Mouse (Mus musculus): Measurements from ENCODE around the gene Znfx1.

DNA sequence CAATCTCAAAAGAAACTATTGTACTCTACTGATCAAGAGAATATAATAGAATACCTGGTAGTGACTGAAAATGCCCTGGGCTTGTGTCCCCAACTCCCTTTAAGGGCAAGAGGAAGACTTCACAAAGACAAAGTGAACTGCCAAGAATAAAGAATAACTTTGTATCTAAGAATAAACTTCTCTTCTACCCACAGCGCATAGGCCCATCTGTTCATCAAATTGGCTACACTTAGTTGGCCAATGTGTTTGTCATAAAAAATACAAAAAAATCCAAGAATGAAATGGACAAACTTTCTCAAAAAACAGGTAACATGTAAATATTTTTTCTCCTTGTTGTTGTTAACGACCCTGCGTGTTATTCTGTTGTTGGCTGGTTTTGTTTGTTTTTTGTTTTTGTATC, 52.3 kb downstream of the Znfx1 start:
- TF ChIP-seq CTCF (IDR thresholded peaks at IDR 0.05; ENCODE audit: control insufficient read depth, insufficient read depth, low read length) (no peak), POLR2A (IDR thresholded peaks at IDR 0.05; ENCODE audit: borderline replicate concordance, control insufficient read depth, low read depth, low read length) (no peak)
